Mouse (Mus musculus) olfactory bulb, adult 2 months (tissue): ENCODE data around the gene 1700025B11Rik.

Source experiments
- CTCF ChIP-seq: fragments of 200-500 bp; IDR thresholded peaks from 2 replicates; pipeline ENCODE4 v1.5.1; 2012; ENCODE audit warnings: low read depth, mild to moderate bottlenecking, low read length, moderate library complexity; ENCODE audit not compliant: insufficient read depth
- POLR2A ChIP-seq: fragments of 200-500 bp; IDR thresholded peaks from 2 replicates; pipeline ENCODE4 v1.6.1; 2012; ENCODE audit warnings: mild to moderate bottlenecking, low read depth, low read length, moderate library complexity; ENCODE audit not compliant: insufficient read depth

DNA sequence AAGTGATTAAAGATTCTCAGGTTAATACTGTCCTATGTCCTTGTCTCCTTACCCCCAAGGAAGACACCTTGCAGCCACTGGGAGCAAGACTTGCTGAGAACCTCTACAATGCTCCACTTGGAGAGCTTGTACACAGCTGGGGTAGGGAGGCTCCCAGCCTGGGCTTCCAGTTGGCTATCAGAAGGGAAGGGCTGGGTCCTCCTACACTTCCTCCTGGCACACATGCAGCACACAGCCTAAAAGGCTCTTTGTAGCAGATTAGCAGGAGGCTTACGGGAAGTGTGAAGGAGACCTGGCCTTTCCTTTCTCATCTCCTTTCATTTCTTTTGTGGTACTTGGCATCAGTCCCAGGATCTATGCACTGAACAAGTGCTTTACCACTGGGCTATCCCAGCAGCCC is 20.0 kb upstream of the 1700025B11Rik start:
- TF ChIP-seq POLR2A = no peak
- TF ChIP-seq CTCF = no peak
